Mouse (Mus musculus) liver, embryonic 14.5 days (tissue): ENCODE results near the gene Gm9936. TPM values are rescaled to one million over a fixed set of nuclear protein-coding genes. Genes with fewer than 3 reads are reported as not detected.

Experiments used
- ATAC-seq: fragments of 200-750 bp; cut with Nextera tagmentation; 2 replicates; pipeline ENCODE4 v1.8.0; 2017; ENCODE audit warnings: moderate number of reproducible peaks, mild to moderate bottlenecking, moderate library complexity; ENCODE audit not compliant: insufficient read depth
- DNase-seq, 3 experiments: peaks; one replicate each; pipeline ENCODE4 v3.0.0-alpha.2; 2012 to 2013; ENCODE audit warnings: low read depth in 3 of 3, low spot score in 3 of 3
- H3K27ac ChIP-seq: fragments of 300-500 bp; sonication (generic); 2 replicates; pipeline ENCODE4 v1.5.1; 2014; ENCODE audit warnings: moderate library complexity, mild to moderate bottlenecking, control low read depth, inconsistent platforms
- H3K27me3 ChIP-seq: fragments of 300-500 bp; sonication (generic); 2 replicates; pipeline ENCODE4 v1.6.1; 2014; ENCODE audit warnings: mild to moderate bottlenecking, low read length, moderate library complexity; ENCODE audit not compliant: control insufficient read depth, insufficient read depth
- H3K36me3 ChIP-seq: fragments of 300-500 bp; sonication (generic); replicated peaks from 2 replicates; pipeline ENCODE4 v1.6.1; 2014; ENCODE audit warnings: low read depth; ENCODE audit not compliant: control insufficient read depth, insufficient read depth
- H3K4me1 ChIP-seq, 2 experiments: fragments of 200-500 bp in 1 of 2; fragments of 300-500 bp in 1 of 2; sonication (generic) in 1 of 2; replicated peaks; 2 replicates each; pipeline ENCODE4 v1.6.1; 2012 to 2014; ENCODE audit warnings: antibody characterized with exemption in 1 of 2, inconsistent platforms in 1 of 2, low read length in 1 of 2; ENCODE audit not compliant: control insufficient read depth in 2 of 2, insufficient read depth in 2 of 2
- H3K4me2 ChIP-seq: fragments of 300-500 bp; sonication (generic); 2 replicates; pipeline ENCODE4 v1.6.1; 2014; ENCODE audit warnings: low read depth, mild to moderate bottlenecking, control low read depth, moderate library complexity
- H3K4me3 ChIP-seq, 2 experiments: fragments of 200-500 bp in 1 of 2; fragments of 300-500 bp in 1 of 2; sonication (generic) in 1 of 2; 2 replicates each; pipeline ENCODE4 v1.5.1; 2012 to 2014; ENCODE audit warnings: low read depth in 2 of 2, low read length in 2 of 2, mild to moderate bottlenecking in 2 of 2, control low read depth in 1 of 2, inconsistent platforms in 1 of 2, moderate library complexity in 1 of 2; ENCODE audit not compliant: insufficient read depth in 1 of 2
- H3K9ac ChIP-seq: fragments of 300-500 bp; sonication (generic); replicated peaks from 2 replicates; pipeline ENCODE4 v1.6.1; 2014; ENCODE audit warnings: mild to moderate bottlenecking, control low read depth, moderate library complexity
- H3K9me3 ChIP-seq: fragments of 300-500 bp; sonication (generic); 2 replicates; pipeline ENCODE4 v1.6.1; 2016; ENCODE audit warnings: low read length, mixed read lengths; ENCODE audit not compliant: control insufficient read depth
- CTCF ChIP-seq: IDR thresholded peaks from 2 replicates; pipeline ENCODE4 v1.5.1; 2016; ENCODE audit warnings: antibody characterized with exemption, low read depth, control low read depth
- EP300 ChIP-seq: IDR thresholded peaks from 2 replicates; pipeline ENCODE4 v1.6.1; 2016; ENCODE audit warnings: antibody characterized with exemption, low read depth
- WGBS: fragments of 180-500 bp; shearing (Covaris S2); extraction: QIAGEN DNeasy Blood & Tissue Kit; methylation state at CpG from one replicate; pipeline ENCODE4 v1.1.7; 2014; ENCODE audit not compliant: insufficient replicate concordance; 5-methylcytosine and 5-hydroxymethylcytosine counted together
- polyA plus RNA-seq, 2 experiments: library from polyadenylated mRNA; depleted of rRNA in 1 of 2; stranded (reverse) in 1 of 2; unstranded in 1 of 2; fragments of >200 nt; fragmentation: Nextera tagmentation in 1 of 2; extraction: Ambion mirVana in 1 of 2; gene quantifications; 2 replicates each; pipeline versions ENCODE4 v1.2.1 to v1.2.3; 2012 to 2014

The Gm9936 gene
- polyA plus RNA-seq, 2 experiments = not detected

DNA sequence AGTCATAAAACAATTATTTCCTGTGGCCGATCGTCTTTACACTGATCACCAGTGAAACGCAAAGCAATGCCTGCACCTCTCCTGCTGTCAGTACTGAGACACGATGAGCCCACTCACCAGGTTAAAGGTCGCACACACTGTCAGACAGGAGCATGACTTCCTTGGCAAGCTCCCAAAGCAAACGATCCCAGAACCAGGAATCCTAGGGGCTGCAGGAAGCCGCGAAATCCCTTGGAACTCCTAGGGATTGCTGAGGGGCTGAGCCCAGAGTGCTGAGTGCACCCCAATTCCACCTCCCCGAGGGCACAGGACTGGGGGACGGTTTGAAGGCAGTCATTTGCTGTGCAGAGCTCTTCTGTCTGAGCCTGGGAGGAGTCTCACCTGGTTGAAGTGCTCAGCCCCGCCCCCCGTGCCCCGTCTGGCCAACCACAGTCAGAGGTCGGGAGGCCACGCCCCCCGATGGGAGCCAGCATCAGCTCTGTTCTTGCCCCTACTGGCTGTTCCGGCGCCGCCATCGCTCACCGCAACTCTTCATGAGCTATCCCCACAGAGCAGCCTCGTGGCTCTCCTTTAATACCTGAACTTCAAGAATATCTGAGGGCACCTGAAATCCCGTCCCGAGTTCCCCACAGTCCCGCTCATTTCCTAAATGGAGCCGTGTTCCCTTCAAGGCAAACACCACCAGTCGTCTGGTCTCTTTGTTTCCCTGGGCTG, 32.3 kb downstream of the Gm9936 start:
- no peak overlapping the region for H3K27ac ChIP-seq
- peak; percentile 89 for ATAC-seq

DNA sequence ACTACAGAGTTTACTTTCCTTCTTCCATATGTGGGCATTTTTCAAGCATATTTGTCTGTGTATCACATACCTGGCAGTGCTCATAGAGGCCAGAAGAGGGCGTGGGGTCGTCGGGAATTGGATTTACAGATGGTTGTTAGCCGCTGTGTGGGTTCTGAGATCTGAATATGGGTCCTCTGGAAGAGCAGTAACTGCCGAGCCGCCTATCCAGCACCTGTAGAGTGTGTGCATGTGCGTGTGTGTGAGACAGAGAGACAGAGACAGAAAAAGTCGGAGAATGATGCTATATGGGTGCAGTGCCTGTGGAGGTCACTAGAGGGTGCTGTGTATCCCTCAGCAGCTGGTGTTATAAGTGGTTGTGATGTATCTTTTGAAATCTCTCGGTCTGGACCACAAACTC, 34.3 kb downstream of the Gm9936 start:
- Histone ChIP-seq H3K36me3 (no peaks in the 10 kb centered on the region), H3K4me3 (peak overlapping the region; percentile 40), H3K9ac (no peak overlapping the region), H3K4me2 (peak overlapping the region; percentile 88), H3K27ac (no peak overlapping the region), H3K4me1 (peaks cover 3 to 6% of the 10 kb centered on the region in 2 experiments; a peak in 3 of 4 replicates), H3K27me3 (no peaks in the 10 kb centered on the region; the same call in 1 of the 2 replicates), H3K9me3 (no peaks in the 10 kb centered on the region)
- DNase-seq = peak in 1 of 3 experiments; percentile 61
- WGBS = 5% methylated on average over 9 of the region's 9 CpGs
- TF ChIP-seq CTCF (peak; percentile 94), EP300 (no peak)
- 0 out of 2 replicates have a peak, but pooled peaks have one; percentile 11 for ATAC-seq

More for the DNA sequence above, 32.3 kb downstream of the Gm9936 start:
- WGBS = 9% methylated on average over 27 of the region's 27 CpGs
- H3K9me3 ChIP-seq = no peaks in the 10 kb centered on the region
- H3K4me3 ChIP-seq = peak overlapping the region; percentile 58 to 62
- no peaks in the 10 kb centered on the region; the same call in 1 of the 2 replicates for H3K27me3 ChIP-seq
- DNase-seq = peak; percentile 88 to 90 (median 88)
- H3K4me2 ChIP-seq = peak overlapping the region; percentile 85
- peak overlapping the region; percentile 56 for H3K9ac ChIP-seq
- peaks cover 3 to 6% of the 10 kb centered on the region in 2 experiments; a peak in 3 of 4 replicates for H3K4me1 ChIP-seq
- no peaks in the 10 kb centered on the region for H3K36me3 ChIP-seq
- TF ChIP-seq EP300 (no peak), CTCF (peak; percentile 60)

DNA sequence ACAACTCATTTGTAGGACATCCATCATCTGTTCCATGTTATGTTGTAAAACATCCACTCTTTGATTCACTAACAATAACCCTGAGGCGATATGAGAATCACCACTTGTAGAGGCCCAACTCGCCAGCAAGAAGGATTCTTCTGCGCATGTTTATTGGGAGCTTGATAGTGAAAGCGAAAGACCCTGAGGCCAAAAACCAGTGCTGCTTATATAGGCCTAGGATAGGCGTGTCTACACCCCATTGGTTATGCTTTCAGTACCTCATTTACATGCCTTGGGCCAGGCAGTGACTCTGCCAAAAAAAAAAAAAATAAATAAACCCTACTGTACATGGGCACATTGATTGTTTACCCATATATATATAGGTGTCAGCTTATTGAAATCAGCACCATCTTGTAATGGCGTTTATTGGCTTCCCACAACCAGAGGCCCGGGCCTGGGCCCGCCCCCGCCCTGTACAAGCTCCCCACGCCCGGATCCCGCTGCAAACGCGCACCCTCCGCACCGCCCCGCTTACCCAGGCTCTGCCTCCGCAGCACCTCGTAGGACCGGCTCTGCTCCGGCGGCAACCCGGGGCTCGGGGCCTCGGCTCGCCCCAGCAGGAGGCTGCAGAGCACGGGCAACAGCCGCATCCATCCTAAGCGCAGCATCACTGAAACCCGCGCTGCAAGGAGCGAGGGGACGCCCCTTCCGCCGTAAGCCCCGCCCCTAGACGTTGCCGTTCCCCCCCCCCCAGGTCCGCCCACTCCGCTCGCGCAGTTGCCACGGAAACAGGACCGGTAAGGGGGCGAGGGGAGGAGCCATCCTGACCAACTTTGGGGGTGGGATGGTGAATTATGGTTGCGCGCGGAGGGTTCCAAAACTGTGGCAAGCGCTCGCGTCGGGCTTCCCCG, 35.4 kb downstream of the Gm9936 start, which contains the start of gene 1500011B03Rik:
TSS of gene 1500011B03Rik (minus strand) at position 673 of the 893 bp plus-strand sequence.
- TF ChIP-seq CTCF = 0 out of 2 replicates have a peak, but pooled peaks have one; percentile 11
- TF ChIP-seq EP300 = no peak
- no peaks in the 10 kb centered on the region for H3K36me3 ChIP-seq
- H3K4me3 ChIP-seq = peak within 1 kb of the TSS; percentile 81
- no peak within 1 kb of the TSS for H3K27ac ChIP-seq
- 8% methylated on average over 53 of the region's 53 CpGs for WGBS
- peaks cover 3 to 8% of the 10 kb centered on the region in 2 experiments; a peak in 3 of 4 replicates for H3K4me1 ChIP-seq
- ATAC-seq (peak; percentile 58), DNase-seq (peak in 1 of 3 experiments; percentile 47)
- H3K9ac ChIP-seq = peak within 1 kb of the TSS; percentile 61
- H3K4me2 ChIP-seq = peak within 1 kb of the TSS; percentile 88
- H3K9me3 ChIP-seq = no peaks in the 10 kb centered on the region
- H3K27me3 ChIP-seq = no peaks in the 10 kb centered on the region; the same call in 1 of the 2 replicates

DNA sequence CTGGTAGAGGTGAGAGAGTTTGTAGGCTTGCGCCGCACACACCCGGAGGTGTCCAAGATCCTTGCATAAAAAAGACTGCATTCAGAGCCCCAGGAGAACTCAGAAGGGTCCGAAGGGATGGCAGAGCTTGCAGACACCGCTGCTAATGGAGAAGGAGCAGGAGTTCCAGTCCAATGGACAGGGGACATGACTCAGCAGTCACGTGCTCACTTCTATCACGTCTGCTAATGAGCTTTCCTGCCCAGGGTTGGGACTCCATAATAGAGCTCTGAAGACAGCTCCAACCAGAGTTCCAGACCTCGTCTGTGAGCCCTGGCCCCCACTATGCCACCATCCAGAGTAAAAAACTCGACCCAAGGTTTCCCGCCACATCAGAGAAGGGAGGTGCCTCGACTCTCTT, 40.4 kb downstream of the Gm9936 start:
- TF ChIP-seq CTCF (no peak), EP300 (no peak)
- H3K9me3 ChIP-seq = no peaks in the 10 kb centered on the region
- ATAC-seq (no peak), DNase-seq (no peak)
- H3K27me3 ChIP-seq = no peaks in the 10 kb centered on the region; the same call in 1 of the 2 replicates
- H3K27ac ChIP-seq = no peak overlapping the region
- H3K36me3 ChIP-seq = no peaks in the 10 kb centered on the region
- no peak overlapping the region for H3K4me2 ChIP-seq
- WGBS = 54% methylated on average over 11 of the region's 11 CpGs
- H3K4me1 ChIP-seq = peaks cover 0 to 2% of the 10 kb centered on the region in 2 experiments; a peak in 2 of 4 replicates
- H3K4me3 ChIP-seq = no peak overlapping the region
- H3K9ac ChIP-seq = no peak overlapping the region
